Mouse (Mus musculus) gastrocnemius, adult 18-20 months (tissue): Measurements from ENCODE around the gene Slc25a26. TPM values are rescaled to one million over a fixed set of nuclear protein-coding genes. Genes with fewer than 3 reads are reported as not detected.

Experiments used
- DNase-seq: peaks from one replicate; pipeline ENCODE4 v3.0.0; 2021; ENCODE audit warnings: low spot score
- long read RNA-seq, 2 experiments: library from polyadenylated mRNA; stranded (forward); transcript quantifications; one replicate each; pipeline ENCODE4 v2.0.0; 2021
- total RNA-seq, 2 experiments: library from RNA; stranded (reverse); gene quantifications; 2 replicates each; pipeline ENCODE4 v1.2.3; 2021

Slc25a26 gene
- 10 to 100 TPM; 15.4 to 18.1 TPM for total RNA-seq
- long read RNA-seq, experiment 1, partial matches to known transcripts: 3 of 9 reads
- long read RNA-seq, experiment 1, other reads (novel, unspliced or antisense): 5 of 9 reads
- long read RNA-seq, experiment 2, transcript Slc25a26-201 (10 exons, 1,922 nt): major isoform, 5 of 9 reads
- long read RNA-seq, experiment 2, partial matches to known transcripts: 1 of 9 reads
- long read RNA-seq, experiment 2, other reads (novel, unspliced or antisense): 3 of 9 reads

DNA sequence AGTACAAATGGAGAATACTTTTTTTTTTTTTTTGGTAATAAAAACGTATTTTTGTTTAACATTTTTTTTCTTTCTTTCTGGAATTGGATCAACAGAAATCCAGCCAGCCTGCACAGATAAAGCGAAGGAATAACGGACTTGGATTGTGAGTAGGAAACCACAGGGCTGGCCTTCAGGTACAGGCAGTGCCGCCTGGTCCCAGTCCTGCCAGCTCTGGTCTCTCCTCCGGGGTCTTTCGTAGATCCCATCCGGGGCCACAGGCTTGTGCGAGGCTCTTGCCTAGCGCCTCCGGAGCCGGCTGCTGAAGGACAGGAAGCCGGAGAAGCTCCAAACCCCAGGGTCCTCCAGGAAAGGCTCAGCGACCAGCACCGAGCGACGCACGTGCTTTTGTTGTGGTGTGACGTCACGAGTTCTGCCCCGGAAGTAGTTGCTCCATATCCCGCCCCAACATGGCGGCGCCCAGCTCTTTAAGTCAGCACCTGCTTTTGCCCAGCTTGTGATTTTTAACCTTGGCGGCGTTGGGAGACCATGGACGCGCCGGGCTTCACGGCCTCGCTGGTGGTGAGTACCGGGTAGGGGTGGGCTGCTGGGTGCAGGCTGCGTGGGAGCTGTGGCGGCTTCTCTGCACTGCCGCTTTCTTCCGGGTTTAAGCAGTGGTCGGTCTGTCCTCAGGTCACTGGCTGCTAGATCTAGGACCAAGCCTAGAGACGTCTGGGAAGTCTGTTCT is at the start of gene Slc25a26:
Gene Slc25a26, plus strand, starts transcription at position 435 of the 727 bp plus-strand sequence.
- peak; percentile 90 for DNase-seq

DNA sequence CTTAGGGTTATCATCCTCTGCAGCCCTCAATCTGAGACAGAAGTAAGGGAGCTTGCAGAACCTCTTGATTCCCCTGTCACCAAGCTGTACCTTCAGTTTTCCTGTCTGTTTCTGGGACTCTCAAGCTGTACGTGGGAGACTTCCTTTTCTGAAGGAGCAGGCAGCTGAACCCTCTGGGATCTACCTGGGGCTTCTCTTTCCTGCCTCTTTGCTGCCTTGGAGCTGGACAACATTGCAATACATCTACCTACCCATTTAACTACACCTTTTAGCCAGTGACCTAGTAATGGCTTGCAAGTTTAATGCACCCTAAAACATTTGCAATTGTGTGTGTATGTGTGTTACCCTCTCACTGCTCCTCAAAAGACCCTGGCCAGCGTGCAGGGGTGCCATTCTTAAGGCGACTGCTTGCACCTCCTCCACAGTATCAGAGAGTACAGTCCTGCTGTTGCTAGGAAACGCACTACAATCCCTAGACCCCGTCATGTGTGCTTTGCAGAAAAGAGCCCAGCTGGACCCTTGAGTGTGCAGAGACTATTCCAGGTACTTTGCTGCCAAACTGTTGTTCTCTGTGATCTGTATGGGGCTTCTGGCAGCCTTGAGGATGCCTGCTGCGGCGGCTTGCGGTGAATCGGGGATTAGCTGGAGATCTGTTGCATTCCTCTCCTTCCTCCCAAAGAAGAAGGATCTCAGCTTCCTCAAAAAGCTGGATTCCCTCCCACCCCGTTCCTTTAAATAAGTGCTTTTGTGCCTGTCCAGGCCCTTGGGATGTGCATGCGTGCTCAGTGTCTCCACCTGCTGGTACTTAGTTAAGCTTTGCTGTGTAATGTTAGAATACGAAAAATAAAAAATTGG is 35.9 kb upstream of the Slc25a26 start:
- DNase-seq: peak; percentile 38

DNA sequence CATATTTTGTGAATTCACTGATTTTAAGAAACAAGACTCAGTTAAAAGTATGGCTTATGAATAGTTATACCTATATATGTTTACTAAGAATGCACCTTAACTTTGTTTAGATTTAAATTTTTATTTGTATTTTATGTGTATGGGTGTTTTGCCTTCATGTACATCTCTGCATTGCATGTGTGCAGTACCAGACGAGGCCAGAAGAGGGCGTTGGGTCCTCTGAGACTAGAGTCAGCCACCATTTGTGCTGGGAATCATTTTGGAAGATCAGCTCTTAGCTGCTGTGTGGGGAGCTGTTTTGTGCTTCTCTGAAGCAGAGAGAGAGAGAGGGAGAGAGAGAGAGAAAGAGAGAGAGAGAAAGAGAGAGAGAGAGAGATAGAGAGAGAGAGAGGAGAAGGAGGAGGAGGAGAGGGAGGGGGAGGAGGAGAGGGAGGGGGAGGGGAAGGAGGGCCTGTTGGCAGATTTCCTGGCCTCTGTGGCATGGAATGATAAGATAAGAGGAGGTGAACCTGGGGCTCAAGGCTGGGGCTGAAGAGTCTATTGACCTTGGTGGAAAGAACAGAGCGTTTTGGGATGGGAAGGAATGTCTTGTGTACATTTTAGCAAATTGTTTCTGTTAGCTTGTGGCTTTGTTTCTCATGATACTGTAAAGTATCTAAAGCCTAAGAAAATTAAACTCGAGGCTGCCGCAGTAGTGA is 33.5 kb upstream of the Slc25a26 start:
- DNase-seq: no peak

DNA sequence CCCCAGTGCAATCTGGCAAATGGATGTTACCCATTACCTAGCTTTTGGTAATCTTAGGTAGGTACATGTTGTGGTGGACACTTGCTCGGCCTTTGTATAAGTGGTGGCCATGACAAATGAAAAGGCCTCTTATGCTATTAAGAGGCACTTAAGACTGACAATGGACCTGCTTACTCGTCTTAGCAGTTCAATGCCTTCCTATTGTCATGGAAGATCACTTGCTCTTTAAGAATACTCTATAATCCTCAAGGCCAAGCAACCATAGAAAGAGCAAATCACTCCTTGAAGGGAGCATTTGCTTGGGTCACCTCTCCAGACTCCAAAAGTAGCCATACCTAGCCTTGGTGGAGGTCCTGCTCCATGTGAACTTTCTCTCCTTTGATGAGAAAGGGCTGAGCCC is 7.4 kb upstream of the Slc25a26 start:
- no peak for DNase-seq

DNA sequence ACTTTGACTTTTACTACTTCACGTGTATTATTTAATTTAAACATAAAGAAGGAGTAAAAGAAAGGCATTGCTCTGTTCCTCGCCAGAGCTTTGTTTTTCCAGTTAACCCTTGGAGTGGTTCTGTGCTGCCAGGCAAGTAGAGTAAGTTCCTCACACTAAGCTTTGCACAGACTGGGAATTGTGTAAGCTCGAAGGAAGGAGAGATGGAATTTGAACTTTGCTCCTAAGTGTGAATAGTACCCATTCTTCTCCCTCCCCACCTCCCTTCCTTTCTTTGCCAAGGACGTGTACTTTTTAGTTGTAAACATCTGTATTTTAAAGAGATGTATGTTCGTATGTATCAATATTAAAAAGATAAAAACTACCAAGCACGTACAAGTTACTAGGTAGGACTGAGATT is 3.8 kb downstream of the Slc25a26 start:
- DNase-seq: no peak

DNA sequence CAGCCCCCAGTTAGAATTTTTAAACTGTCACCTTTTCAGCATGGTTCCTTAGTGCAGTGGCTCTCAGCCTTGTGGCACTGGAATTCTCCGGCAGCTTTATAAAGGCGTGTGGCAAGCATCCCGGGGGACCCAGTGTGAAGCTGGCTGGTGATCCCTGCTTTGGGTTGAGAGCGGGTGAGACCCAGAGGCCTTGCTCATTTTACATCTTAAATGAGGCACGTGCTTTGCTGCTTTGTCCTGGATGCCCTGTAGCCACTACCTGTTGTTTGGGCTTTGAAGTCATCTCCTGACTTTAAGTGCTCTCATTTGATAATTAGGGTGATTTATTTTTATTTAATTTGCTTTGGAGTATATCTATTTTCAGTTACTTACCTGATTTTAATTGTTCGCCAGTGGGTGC is 7.8 kb downstream of the Slc25a26 start:
- DNase-seq: no peak

DNA sequence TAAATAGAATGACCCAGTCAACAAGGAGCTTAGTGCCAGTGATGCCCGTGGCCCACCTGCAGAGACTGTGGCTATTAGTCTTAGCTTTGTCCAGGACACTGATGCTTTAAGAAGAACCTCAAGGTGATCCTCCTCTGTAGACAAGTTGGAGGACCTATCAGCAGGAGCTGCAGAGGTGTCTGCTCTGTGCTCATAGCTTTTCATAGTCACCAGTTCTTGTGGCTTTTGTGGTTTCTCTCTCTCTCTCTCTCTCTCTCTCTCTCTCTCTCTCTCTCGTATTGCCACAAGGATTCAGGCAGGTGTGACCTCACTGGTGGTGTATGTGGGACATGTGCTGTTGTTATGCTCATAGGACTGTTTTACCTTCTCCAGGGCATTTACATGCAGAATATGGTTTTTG is 8.7 kb downstream of the Slc25a26 start:
- no peak for DNase-seq

DNA sequence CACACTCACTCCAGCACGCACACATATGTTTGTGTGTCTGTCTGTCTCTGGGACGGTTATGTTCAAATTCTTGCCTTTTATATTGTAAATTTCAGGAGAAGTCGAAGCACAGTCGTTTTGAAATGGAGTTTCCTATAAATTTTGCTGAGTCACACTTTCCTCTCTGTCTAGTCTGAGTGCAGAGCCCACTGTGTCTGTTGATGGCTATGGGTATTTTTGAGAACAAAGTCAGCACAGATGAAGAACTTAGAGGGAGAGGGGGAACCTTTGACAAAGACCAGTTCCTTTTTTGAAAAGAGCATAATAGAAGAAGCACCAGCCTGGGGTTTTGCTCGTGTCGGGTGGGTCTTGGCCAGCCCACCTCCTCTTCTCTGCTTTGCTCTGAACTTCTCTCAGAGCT is 9.1 kb downstream of the Slc25a26 start:
- DNase-seq: no peak

DNA sequence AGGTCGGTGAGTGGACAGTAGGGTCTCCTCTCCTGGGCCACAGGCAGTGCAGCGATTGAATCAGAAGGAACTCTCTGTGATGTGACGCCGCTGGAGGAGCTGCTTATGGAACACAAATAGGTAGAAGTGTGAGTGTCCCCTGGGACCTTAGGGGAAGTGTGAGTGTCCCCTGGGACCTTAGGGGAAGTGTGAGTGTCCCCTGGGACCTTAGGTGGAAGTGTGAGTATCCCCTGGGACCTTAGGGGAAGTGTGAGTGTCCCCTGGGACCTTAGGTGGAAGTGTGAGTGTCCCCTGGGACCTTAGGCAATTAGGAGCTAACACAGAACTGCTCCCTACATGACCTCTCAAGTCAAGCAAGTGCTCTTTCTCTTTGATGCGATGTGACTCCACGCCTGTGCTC is 18.0 kb downstream of the Slc25a26 start:
- no peak for DNase-seq

DNA sequence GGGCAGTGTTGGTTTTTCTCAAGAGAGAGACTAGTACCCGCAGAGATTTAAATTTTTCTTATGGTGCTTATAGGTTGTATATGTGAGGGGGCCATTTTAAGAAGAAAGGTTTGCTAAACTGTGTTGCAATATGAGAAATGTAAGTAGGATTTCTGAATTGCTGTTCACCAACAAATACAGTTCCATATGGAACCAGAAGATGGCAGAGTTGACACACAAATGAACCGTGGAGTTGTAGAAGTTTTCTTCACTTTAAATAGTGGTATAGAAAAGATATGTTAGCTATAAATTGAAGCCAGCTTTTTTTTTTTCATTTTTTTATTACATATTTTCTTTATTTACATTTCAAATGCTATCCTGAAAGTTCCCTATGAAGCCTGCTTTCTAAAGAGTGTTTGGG is 24.2 kb downstream of the Slc25a26 start:
- DNase-seq: peak; percentile 31

DNA sequence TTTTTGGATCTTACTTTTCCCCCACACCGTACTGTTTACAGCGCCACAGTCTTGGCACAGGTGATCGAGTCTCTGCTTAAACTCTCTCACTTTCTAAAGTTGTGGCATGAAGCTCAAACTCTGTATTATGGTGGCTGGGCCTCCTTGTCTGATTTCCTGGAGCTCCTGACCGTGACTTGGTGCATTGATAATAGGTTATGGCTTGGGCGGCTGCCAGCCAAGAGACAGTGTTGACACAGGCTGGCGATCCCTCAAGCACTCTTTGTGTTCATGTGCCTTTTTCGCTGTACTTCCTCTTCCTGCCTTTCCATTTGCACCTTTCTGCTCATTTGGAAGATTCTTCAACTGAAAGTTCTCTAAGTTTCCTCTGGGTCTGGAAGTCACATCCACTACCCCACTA is 30.6 kb downstream of the Slc25a26 start:
- no peak for DNase-seq

DNA sequence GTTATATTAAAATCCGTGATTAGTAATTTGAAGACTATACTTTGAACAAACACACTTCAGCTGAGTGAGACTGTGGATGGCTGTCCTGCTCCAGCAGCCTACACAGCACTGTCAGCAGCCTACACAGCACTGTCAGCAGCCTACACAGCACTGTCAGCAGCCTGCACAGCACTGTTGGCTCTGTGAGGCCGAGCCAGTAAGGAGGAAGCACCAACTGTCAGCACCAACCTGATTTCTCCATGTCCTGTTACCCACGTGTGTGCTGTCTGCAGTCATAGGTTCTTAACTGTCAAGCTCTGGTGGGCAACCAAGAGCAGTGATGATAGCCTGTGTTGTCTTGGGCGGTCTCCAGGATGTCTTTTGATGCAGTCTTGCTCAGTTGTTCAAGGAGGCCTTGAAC is 32.0 kb downstream of the Slc25a26 start:
- DNase-seq: no peak

DNA sequence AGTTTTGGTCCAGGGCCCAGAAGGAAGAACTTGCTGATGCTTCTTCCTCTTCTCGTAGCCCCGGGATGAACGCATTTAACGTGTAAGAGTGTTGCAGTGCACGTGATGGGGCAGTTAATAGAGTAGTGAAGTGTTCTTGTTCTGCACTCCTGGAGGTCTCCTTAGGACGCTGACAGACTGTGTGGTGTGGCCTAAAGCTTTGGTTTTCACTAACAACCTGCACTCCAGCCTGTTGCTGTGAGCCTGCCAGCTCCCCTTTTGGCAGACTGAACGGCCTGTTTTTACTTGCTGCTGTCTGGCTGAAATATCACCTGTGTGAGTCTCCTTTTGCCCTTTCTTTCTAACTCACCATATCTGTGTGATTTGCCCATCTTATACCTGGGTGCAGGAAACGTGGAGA is 36.3 kb downstream of the Slc25a26 start:
- DNase-seq: no peak

DNA sequence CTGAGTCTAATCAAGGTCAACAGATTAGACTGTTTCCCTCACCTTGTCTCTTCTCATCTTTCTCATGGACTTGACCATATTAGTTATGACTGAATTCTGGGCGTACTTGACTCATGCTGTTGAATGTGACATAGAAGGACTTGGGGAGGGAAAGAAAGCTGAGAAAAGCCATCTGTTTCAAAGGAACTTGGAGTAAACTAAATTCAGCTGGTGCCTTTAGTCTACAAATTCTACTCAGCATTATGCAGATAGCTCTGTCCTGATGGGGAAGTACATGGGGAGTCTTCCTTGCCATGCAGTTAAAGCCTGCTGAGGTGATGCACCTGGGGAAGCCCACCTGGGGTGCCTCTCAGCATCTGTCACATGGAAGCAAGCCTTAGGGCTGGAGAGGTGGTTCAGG is 37.5 kb downstream of the Slc25a26 start:
- no peak for DNase-seq

DNA sequence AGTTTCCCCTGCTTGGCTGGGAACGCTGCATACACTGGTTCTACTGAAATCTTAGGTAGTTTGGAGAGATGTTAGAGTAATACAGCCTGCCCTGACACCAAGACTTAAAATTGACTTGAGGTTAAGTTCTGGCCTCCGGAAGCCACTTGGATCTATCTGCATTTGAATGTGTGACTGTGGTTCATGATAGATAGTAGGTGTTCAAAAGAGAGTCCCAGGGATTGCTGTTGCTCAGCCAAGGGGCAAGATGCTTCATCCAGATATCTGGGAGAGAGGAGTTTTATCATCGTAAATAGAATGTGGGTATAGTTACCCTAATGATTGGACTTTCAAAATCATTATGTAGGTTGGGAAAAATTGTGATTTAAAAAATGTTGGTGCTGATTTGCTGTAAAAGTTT is 40.0 kb downstream of the Slc25a26 start:
- DNase-seq: no peak

DNA sequence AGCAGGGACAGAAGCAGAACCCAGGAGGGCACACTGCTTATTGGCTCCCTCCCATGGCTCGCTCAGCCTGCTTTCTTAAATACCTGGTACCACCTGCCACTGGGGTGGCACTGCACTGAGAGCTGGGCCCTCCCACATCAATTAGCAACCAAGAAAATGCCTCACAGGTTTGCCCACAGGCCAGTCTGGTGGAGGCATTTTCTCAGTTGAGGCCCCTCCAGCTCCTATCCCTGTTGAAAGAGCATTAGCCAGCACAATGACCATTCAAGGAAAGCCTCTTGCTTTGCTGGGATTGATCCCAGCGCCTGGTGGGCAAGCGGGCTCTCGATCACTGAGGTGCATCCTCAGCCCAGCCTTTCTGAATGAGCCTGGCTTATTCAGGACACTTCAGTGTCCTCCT is 40.5 kb downstream of the Slc25a26 start:
- no peak for DNase-seq

DNA sequence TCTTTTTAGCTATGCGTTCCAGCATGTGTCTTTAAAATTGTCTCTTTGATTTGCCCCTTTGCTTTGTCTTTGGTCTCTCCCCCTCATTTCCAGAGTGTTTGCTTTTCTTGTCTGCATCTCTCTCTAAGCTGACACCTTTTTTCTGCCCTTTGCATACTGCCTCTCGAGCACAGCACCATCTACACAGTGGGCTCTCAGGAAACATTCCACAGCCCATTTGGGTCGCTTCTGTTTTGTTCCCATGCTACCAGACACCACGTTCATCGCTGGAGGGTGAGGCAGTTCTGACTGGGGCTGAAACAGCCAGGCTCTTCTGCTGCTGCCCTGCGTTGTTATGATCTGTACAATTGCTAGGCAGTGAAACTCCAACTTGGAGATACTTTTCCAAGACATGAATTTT is 41.0 kb downstream of the Slc25a26 start:
- no peak for DNase-seq

DNA sequence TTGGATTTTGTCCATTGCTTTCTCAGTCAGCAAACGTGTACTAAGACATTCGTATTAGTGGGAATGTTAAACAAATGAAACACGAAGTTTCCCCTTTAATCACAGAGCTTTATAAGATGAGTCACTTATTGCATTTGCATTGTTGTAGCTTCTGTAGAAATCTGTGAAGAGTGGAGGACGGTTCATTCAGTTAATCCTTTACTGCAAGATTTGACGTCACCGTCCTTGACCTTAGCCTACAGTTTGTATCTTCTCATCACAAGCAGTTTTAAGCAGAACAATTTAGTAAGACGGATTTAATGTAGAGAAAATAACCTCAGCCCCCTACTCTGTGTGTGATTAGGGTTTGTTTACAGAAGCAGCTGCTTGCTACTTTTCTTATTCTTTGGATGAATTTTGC is 41.7 kb downstream of the Slc25a26 start:
- DNase-seq: no peak

DNA sequence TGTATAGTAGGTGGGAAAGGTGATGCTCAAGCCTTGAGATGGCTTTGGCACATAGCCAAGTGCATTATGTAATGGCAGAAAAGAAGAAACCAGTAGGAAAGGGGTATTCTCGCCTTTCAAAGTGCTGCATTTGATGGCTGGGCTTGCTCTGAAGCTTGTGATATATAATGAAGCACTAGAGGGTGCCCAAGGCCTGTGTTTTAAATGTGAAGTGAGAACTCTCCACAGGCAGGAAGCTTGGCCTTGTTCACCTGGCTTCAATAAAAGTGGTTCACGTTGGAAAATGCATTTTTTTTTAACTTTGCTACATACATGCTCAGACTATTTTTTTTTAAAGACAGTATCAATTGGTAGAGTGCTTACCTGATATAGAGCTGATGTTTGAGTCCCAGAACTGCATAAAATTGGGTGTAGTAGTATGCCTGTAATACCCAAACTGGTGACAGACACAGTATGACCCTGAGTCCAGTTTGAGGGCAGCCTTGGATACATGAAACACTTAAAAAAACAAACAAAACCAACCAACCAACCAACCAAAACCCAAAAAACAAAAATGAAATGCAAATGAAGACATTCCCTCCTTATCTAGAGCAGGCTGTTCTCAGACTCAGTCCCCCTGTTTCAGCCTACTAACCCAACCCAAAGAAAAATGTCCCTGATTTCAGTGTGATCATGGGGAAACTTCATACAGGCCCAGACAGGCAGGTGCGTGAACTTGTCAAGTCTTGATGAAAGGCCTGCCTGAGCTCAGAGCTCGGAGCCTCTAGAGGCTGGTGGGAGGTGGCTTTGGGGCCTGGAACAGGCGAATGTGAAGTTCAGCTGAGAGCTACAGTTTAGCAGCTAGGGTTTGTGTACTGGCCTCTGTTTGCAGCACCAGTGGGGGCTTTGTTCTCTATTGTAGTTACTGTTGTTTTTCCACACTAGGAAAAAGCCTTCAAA is 44.0 kb downstream of the Slc25a26 start:
- DNase-seq: peak; percentile 64

DNA sequence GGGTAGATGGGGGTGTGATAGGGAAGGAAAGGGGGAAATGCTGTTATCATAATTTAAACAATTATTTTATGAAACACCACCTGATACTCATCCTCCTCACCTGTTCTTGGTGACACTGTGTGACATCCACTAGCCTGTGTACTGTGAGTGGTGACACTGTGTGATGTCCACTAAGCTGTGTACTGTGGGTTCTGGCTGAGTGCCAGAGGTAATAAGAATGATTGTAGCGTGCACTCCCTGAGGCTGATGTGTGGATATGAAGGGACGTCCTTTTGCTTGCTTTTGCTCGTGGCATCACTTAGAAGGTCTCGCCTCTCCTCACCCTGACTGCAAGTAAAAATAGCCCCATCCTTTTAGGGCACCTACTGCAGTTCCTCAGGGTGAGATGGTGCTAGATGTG is 47.1 kb downstream of the Slc25a26 start:
- no peak for DNase-seq

DNA sequence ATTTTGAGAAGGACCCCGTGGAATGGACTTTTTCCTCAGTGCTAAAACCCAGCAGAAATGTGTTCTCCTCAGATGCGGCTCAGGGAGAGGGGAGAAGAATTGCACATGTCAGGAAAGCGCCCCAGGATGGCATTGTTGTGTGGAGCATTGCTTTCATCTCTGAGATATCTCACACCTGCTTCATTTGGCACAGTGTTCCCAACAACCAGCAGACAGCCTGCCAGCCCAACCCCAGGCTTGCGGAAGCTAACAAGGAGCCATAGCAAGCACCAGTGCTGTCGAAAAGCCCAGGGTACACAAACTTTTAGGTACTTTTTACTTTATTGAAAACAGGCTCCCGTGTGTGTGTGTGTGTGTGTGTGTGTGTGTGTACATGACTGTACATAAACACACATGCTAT is 50.2 kb downstream of the Slc25a26 start:
- DNase-seq: no peak
